Mouse (Mus musculus) heart, adult 10 weeks (tissue): ENCODE results near the gene Olfr640. TPM values are rescaled to one million over a fixed set of nuclear protein-coding genes. Genes with fewer than 3 reads are reported as not detected.

ENCODE experiments used
- polyA plus RNA-seq: library from polyadenylated mRNA; stranded (reverse); fragments of 350-450 nt; fragmentation: Illumina TruSeq; extraction: RNeasy Lipid Tissue Mini Kit (QIAGEN cat#74804); gene quantifications from one replicate; pipeline ENCODE4 v1.2.3, GENCODE M21; 2014; ENCODE audit warnings: low read depth, low replicate concordance

The Olfr640 gene
- not detected for polyA plus RNA-seq

GRCm38 (mm10) chr7:104025473-104025872, at the start of gene Olfr640:
Gene Olfr640 (minus strand): TSS chr7:104025573.

GRCm38 (mm10) chr7:104071769-104072168, 46.4 kb upstream of the Olfr640 start, which contains the start of gene Olfr644:
Gene Olfr644 (minus strand): TSS chr7:104071869.

GRCm38 (mm10) chr7:104061345-104061744, 36.0 kb upstream of the Olfr640 start, which contains the start of gene 4930516K23Rik:
Gene 4930516K23Rik (minus strand): TSS chr7:104061445.

GRCm38 (mm10) chr7:104052566-104052965, 27.2 kb upstream of the Olfr640 start, which contains the start of gene Olfr642:
Gene Olfr642 (minus strand): TSS chr7:104052666.

GRCm38 (mm10) chr7:104035145-104035544, 9.8 kb upstream of the Olfr640 start, which contains the start of gene Olfr641:
Gene Olfr641 (plus strand): TSS chr7:104035445.

GRCm38 (mm10) chr7:104017203-104017602, 8.2 kb downstream of the Olfr640 start, which contains the start of gene Olfr639:
Gene Olfr639 (minus strand): TSS chr7:104017303.

GRCm38 (mm10) chr7:103998446-103998845, 26.9 kb downstream of the Olfr640 start, which contains the start of gene Olfr638:
Gene Olfr638 (plus strand): TSS chr7:103998746.

GRCm38 (mm10) chr7:103970852-103971251, 54.5 kb downstream of the Olfr640 start, which contains the start of gene Olfr635:
Gene Olfr635 (plus strand): TSS chr7:103971152.

Other genes starting within 250 kb of the Olfr640 start
- gene Olfr68, start 245.9 kb downstream of the Olfr640 start, polyA plus RNA-seq = not detected
- not detected for gene Olfr67, start 233.8 kb downstream of the Olfr640 start, polyA plus RNA-seq
- 792 TPM for gene Hbb-bt, start 211.6 kb downstream of the Olfr640 start, polyA plus RNA-seq
- 6,129 TPM for gene Hbb-bs, start 197.5 kb downstream of the Olfr640 start, polyA plus RNA-seq
- gene Hbb-bh2, start 185.1 kb downstream of the Olfr640 start, polyA plus RNA-seq = not detected
- not detected for gene Hbb-bh1, start 182.4 kb downstream of the Olfr640 start, polyA plus RNA-seq
- gene Hbb-y, start 172.4 kb downstream of the Olfr640 start, polyA plus RNA-seq = not detected
- not detected for gene Olfr66, start 139.3 kb downstream of the Olfr640 start, polyA plus RNA-seq
- not detected for gene Olfr64, start 131.1 kb downstream of the Olfr640 start, polyA plus RNA-seq
- not detected for gene Olfr65, start 122.1 kb downstream of the Olfr640 start, polyA plus RNA-seq
- not detected for gene Olfr631, start 96.7 kb downstream of the Olfr640 start, polyA plus RNA-seq
- not detected for gene Olfr632, start 91.2 kb downstream of the Olfr640 start, polyA plus RNA-seq
- gene Olfr633, start 81.1 kb downstream of the Olfr640 start, polyA plus RNA-seq = not detected
- gene Olfr635, start 54.4 kb downstream of the Olfr640 start, polyA plus RNA-seq = not detected
- not detected for gene Olfr638, start 26.8 kb downstream of the Olfr640 start, polyA plus RNA-seq
- not detected for gene Olfr639, start 8.3 kb downstream of the Olfr640 start, polyA plus RNA-seq
- not detected for gene Olfr641, start 9.9 kb upstream of the Olfr640 start, polyA plus RNA-seq
- not detected for gene Olfr642, start 27.1 kb upstream of the Olfr640 start, polyA plus RNA-seq
- gene 4930516K23Rik, start 35.9 kb upstream of the Olfr640 start, polyA plus RNA-seq = not detected
- gene Olfr644, start 46.3 kb upstream of the Olfr640 start, polyA plus RNA-seq = not detected
- not detected for gene Olfr645, start 59.9 kb upstream of the Olfr640 start, polyA plus RNA-seq
- not detected for gene Olfr646, start 79.3 kb upstream of the Olfr640 start, polyA plus RNA-seq
- not detected for gene Ubqln5, start 104.3 kb upstream of the Olfr640 start, polyA plus RNA-seq
- gene Olfr643, start 111.8 kb upstream of the Olfr640 start, polyA plus RNA-seq = not detected
- not detected for gene Ubqln3, start 117.7 kb upstream of the Olfr640 start, polyA plus RNA-seq
- gene Ubqlnl, start 125.0 kb upstream of the Olfr640 start, polyA plus RNA-seq = not detected
- not detected for gene Olfm5, start 139.3 kb upstream of the Olfr640 start, polyA plus RNA-seq
- gene Olfr648, start 157.8 kb upstream of the Olfr640 start, polyA plus RNA-seq = not detected
- gene Olfr649, start 170.4 kb upstream of the Olfr640 start, polyA plus RNA-seq = not detected
- gene Trim6, start 193.2 kb upstream of the Olfr640 start, polyA plus RNA-seq = 0.76 TPM
- gene Trim34a, start 218.9 kb upstream of the Olfr640 start, polyA plus RNA-seq = 7.4 TPM